Mouse (Mus musculus) monocyte, adult 5-6 weeks (primary cell): ENCODE measurements around the gene Gm20696. TPM values are rescaled to one million over a fixed set of nuclear protein-coding genes. Genes with fewer than 3 reads are reported as not detected.
A peak's percentile ranks its signal among the peaks of the same experiment; 100 is the strongest.

Experiments
- ATAC-seq: fragments of 153-309, 156-312 bp; replicated peaks from 2 replicates; pipeline ENCODE4 v1.8.0; 2017; ENCODE audit warnings: mild to moderate bottlenecking; ENCODE audit not compliant: low TSS enrichment, insufficient number of reproducible peaks, severe bottlenecking, poor library complexity, low FRiP score
- total RNA-seq: library from RNA; stranded (forward); fragments of 200-1000, 200-491, 200-594 nt; gene quantifications from 3 replicates; pipeline ENCODE4 v1.2.3, GENCODE M21; 2017

Gm20696 gene
- total RNA-seq, 1 experiment from 2014 or later = 12.8 TPM

- no peak for ATAC-seq
Observed at GRCm38 (mm10) chr6:99509189-99509592, 157.4 kb downstream of the Gm20696 start.

GRCm38 (mm10) chr6:99506816-99507215, 159.8 kb downstream of the Gm20696 start:
- ATAC-seq = no peak

GRCm38 (mm10) chr6:99503741-99504140, 162.9 kb downstream of the Gm20696 start:
- no peak for ATAC-seq

- ATAC-seq = no peak
Observed at GRCm38 (mm10) chr6:99502727-99503126, 163.9 kb downstream of the Gm20696 start.

- peak; percentile 73 for ATAC-seq
Observed at GRCm38 (mm10) chr6:99502314-99502713, 164.3 kb downstream of the Gm20696 start.

GRCm38 (mm10) chr6:99500570-99501270, 165.9 kb downstream of the Gm20696 start:
- no peak for ATAC-seq

- no peak for ATAC-seq
Observed at GRCm38 (mm10) chr6:99498082-99498481, 168.5 kb downstream of the Gm20696 start.

- no peak for ATAC-seq
Observed at GRCm38 (mm10) chr6:99496114-99496513, 170.5 kb downstream of the Gm20696 start.

GRCm38 (mm10) chr6:99492937-99493336, 173.7 kb downstream of the Gm20696 start:
- no peak for ATAC-seq

GRCm38 (mm10) chr6:99491979-99492544, 174.5 kb downstream of the Gm20696 start:
- ATAC-seq = no peak

- ATAC-seq = no peak
Observed at GRCm38 (mm10) chr6:99491146-99491545, 175.5 kb downstream of the Gm20696 start.

GRCm38 (mm10) chr6:99489900-99490648, 176.5 kb downstream of the Gm20696 start:
- peak; percentile 72 for ATAC-seq

- peak; percentile 5; the same call in 1 of the 2 replicates for ATAC-seq
Observed at GRCm38 (mm10) chr6:99489423-99489822, 177.2 kb downstream of the Gm20696 start.

- ATAC-seq = no peak
Observed at GRCm38 (mm10) chr6:99485884-99486640, 180.5 kb downstream of the Gm20696 start.

- peak; percentile 86 for ATAC-seq
Observed at GRCm38 (mm10) chr6:99485217-99485883, 181.2 kb downstream of the Gm20696 start.

- ATAC-seq = no peak
Observed at GRCm38 (mm10) chr6:99484884-99485216, 181.7 kb downstream of the Gm20696 start.

- no peak for ATAC-seq
Observed at GRCm38 (mm10) chr6:99484197-99484725, 182.3 kb downstream of the Gm20696 start.

GRCm38 (mm10) chr6:99483556-99483955, 183.0 kb downstream of the Gm20696 start:
- no peak for ATAC-seq
